Comparison of ENCODE assay signal across 15 mouse cellular contexts in the genomic region with DNA sequence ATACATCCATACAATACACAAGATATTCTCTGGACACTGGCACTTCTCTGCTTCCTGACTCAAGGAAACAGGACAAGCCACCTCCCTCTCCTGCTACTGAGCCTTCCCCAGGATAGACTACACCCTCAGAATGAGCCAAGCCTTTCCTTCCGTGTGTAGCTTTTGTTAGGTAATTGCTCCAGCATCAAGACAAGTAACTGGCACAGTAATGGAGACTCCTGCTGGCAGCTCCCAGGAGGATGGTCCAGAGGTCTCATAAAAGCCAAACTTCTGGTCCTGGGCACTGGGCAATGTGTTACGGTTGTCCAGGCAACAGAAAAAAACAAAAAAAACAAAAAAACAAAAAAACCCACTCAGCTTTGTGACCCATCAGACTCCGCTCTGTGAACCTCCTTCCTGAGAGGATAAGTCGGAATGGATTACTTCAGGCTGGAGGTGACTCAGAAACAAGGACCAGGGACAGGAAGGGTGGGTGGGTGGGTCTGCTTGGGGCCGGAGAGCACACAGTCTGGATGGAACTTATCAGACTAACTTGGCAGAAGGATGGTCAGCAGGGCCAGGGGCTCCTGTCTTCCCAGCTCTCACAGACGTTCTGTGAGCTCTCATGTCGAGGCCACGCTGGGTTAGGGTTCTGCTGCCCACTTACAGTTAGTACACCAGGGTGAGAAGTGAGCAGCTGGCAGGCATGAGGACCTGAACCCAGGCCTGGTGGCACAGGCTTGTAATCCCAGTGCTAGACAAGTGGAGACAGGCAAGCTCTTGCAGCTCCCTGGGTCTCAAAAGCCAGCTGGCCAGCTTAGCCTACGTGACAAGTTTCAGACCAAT. TPM values are rescaled to one million over a fixed set of nuclear protein-coding genes. Genes with fewer than 3 reads are reported as not detected.
DNase-seq lines count a peak whose midpoint lies in the region; ATAC-seq and TF ChIP-seq lines count a peak whose summit lies in the region.
"Had no signal": no experiment of that assay in that cellular context is flagged by ENCODE, and none has a peak within 500 bp of the region (broad histone marks: within the 10 kb centered on the region; RNA-seq: fewer than 3 reads in every experiment).

No protein-coding gene starts in this region.

- TF ChIP-seq EP300 in heart, adult 2 months (IDR thresholded peaks at IDR 0.05; ENCODE audit: insufficient read depth, low read depth, low read length) = no peak
- no peak for TF ChIP-seq EP300 in lung, postnatal 0 days (IDR thresholded peaks at IDR 0.05)

- H3K27ac ChIP-seq in heart, adult 2 months = peak overlapping the region; percentile 51
- H3K27ac ChIP-seq in heart, embryonic 10.5 days = no peak overlapping the region
- H3K27ac ChIP-seq in intestine, postnatal 0 days (ENCODE audit: low read depth, low read length) = no peak overlapping the region
- H3K27ac ChIP-seq in intestine, embryonic 15.5 days = no peak overlapping the region
- H3K27ac ChIP-seq in lung, postnatal 0 days (ENCODE audit: low read length) = no peak overlapping the region
- H3K27ac ChIP-seq: layer of hippocampus, adult 2 months; liver, embryonic 13.5 days had no signal

- no peak overlapping the region for H3K4me3 ChIP-seq in heart, adult 2 months
- H3K4me3 ChIP-seq in heart, embryonic 10.5 days = no peak overlapping the region
- no peak overlapping the region for H3K4me3 ChIP-seq in intestine, postnatal 0 days (ENCODE audit: low read depth, low read length)
- no peak overlapping the region for H3K4me3 ChIP-seq in intestine, embryonic 15.5 days (replicated peaks)
- H3K4me3 ChIP-seq in lung, postnatal 0 days (ENCODE audit: low read depth, low read length) = no peak overlapping the region
- H3K4me3 ChIP-seq: erythroblast, embryonic 14.5 days; layer of hippocampus, adult 2 months; liver, embryonic 13.5 days had no signal

- no peaks in the 10 kb centered on the region for H3K27me3 ChIP-seq in heart, adult 2 months (ENCODE audit: control insufficient read depth, insufficient read depth, low read length)
- 0 out of 2 replicates have a peak, but pooled peaks cover 17% of the 10 kb centered on the region for H3K27me3 ChIP-seq in heart, embryonic 10.5 days (ENCODE audit: insufficient read depth, poor library complexity, severe bottlenecking)
- H3K27me3 ChIP-seq in intestine, postnatal 0 days (replicated peaks; ENCODE audit: control insufficient read depth, insufficient read depth, low read length) = no peaks in the 10 kb centered on the region
- H3K27me3 ChIP-seq in intestine, embryonic 15.5 days (replicated peaks) = no peaks in the 10 kb centered on the region
- no peaks in the 10 kb centered on the region for H3K27me3 ChIP-seq in lung, postnatal 0 days (replicated peaks; ENCODE audit: insufficient read depth, low read length)
- H3K27me3 ChIP-seq: liver, embryonic 13.5 days had no signal

- intact Hi-C loops in heart, adult 2 months (cut with DNase I) = no loop called here

- ATAC-seq in intestine, postnatal 0 days = peak; percentile 19; the same call in 1 of the 2 replicates
- no peak for ATAC-seq in intestine, embryonic 15.5 days
- peak; percentile 63 for ATAC-seq in lung, postnatal 0 days

- no peaks in the 10 kb centered on the region for H3K36me3 ChIP-seq in heart, adult 2 months (ENCODE audit: control insufficient read depth, insufficient read depth, low read length)
- no peaks in the 10 kb centered on the region for H3K36me3 ChIP-seq in heart, embryonic 10.5 days
- no peaks in the 10 kb centered on the region for H3K36me3 ChIP-seq in intestine, postnatal 0 days (ENCODE audit: control insufficient read depth, insufficient read depth)
- no peaks in the 10 kb centered on the region for H3K36me3 ChIP-seq in intestine, embryonic 15.5 days
- H3K36me3 ChIP-seq in lung, postnatal 0 days (ENCODE audit: insufficient read depth, low read length) = no peaks in the 10 kb centered on the region
- H3K36me3 ChIP-seq: liver, embryonic 13.5 days had no signal

- peaks cover 18% of the 10 kb centered on the region for H3K4me1 ChIP-seq in heart, adult 2 months (ENCODE audit: control insufficient read depth, insufficient read depth, low read length)
- H3K4me1 ChIP-seq in heart, embryonic 10.5 days = peaks cover 7% of the 10 kb centered on the region; the same call in 1 of the 2 replicates
- no peaks in the 10 kb centered on the region for H3K4me1 ChIP-seq in intestine, postnatal 0 days (replicated peaks; ENCODE audit: control insufficient read depth, insufficient read depth, low read length)
- peaks cover 5% of the 10 kb centered on the region; the same call in 1 of the 2 replicates for H3K4me1 ChIP-seq in intestine, embryonic 15.5 days (replicated peaks)
- H3K4me1 ChIP-seq in lung, postnatal 0 days (ENCODE audit: insufficient read depth, low read depth, low read length) = no peaks in the 10 kb centered on the region

- H3K79me2 ChIP-seq in heart, adult 2 months (replicated peaks; ENCODE audit: control insufficient read depth, insufficient read depth, low read length) = no peaks in the 10 kb centered on the region

- WGBS in heart, adult 2 months = 47% methylated on average over 9 of the region's 9 CpGs
- WGBS in heart, embryonic 10.5 days = 60% methylated on average over 9 of the region's 9 CpGs
- 71% methylated on average over 9 of the region's 9 CpGs for whole genome bisulfite sequencing in intestine, postnatal 0 days
- 72% methylated on average over 9 of the region's 9 CpGs for WGBS in intestine, embryonic 15.5 days
- 66% methylated on average over 9 of the region's 9 CpGs for WGBS in lung, postnatal 0 days

- H3K9ac ChIP-seq in heart, adult 2 months (ENCODE audit: low read depth, low read length) = no peak overlapping the region
- no peak overlapping the region for H3K9ac ChIP-seq in intestine, postnatal 0 days (ENCODE audit: low read depth, low read length)
- H3K9ac ChIP-seq in intestine, embryonic 15.5 days = no peak overlapping the region
- no peak overlapping the region for H3K9ac ChIP-seq in lung, postnatal 0 days (replicated peaks; ENCODE audit: low read depth)
- H3K9ac ChIP-seq: liver, embryonic 13.5 days had no signal

- no peak for TF ChIP-seq POLR2A in heart, adult 2 months (IDR thresholded peaks at IDR 0.05; ENCODE audit: insufficient read depth, low read depth, low read length)

- TF ChIP-seq CTCF in heart, adult 2 months (IDR thresholded peaks at IDR 0.05) = no peak
- TF ChIP-seq CTCF in intestine, postnatal 0 days (IDR thresholded peaks at IDR 0.05; ENCODE audit: low read depth) = no peak
- TF ChIP-seq CTCF in lung, postnatal 0 days (IDR thresholded peaks at IDR 0.05) = no peak

- no peak overlapping the region for H3K4me2 ChIP-seq in intestine, postnatal 0 days (replicated peaks; ENCODE audit: low read depth)
- no peak overlapping the region for H3K4me2 ChIP-seq in intestine, embryonic 15.5 days (replicated peaks)
- H3K4me2 ChIP-seq in lung, postnatal 0 days (replicated peaks; ENCODE audit: low read depth, low read length) = no peak overlapping the region
- H3K4me2 ChIP-seq: liver, embryonic 13.5 days; midbrain, embryonic 11.5 days had no signal

- DNase-seq in heart, adult 2 months = peak in 1 of 2 experiments; percentile 42
- no peak for DNase-seq in heart, embryonic 10.5 days (ENCODE audit: low spot score)
- DNase-seq in lung, postnatal 0 days (ENCODE audit: low spot score) = no peak
- no peak for DNase-seq in lung, postnatal 4 days
- no peak for DNase-seq in frontal cortex, postnatal 25 days (ENCODE audit: low spot score in 2 of 2)
- DNase-seq: cerebellum, adult 8-10 months; liver, embryonic 13.5 days; lung, postnatal 14 days; right cerebral cortex, postnatal 25 days; thymus, postnatal 14 days had no signal

- H3K9me3 ChIP-seq in heart, embryonic 10.5 days = no peaks in the 10 kb centered on the region
- no peaks in the 10 kb centered on the region for H3K9me3 ChIP-seq in intestine, postnatal 0 days (ENCODE audit: control insufficient read depth)
- H3K9me3 ChIP-seq in intestine, embryonic 15.5 days = no peaks in the 10 kb centered on the region
- no peaks in the 10 kb centered on the region for H3K9me3 ChIP-seq in lung, postnatal 0 days (ENCODE audit: low read length)
- H3K9me3 ChIP-seq: liver, embryonic 13.5 days had no signal

RNA-seq across cellular contexts. Expression of a gene that starts 42.3 kb away (rescaled TPM):
- total RNA-seq in heart, adult 2 months (2021) = 100 to 1,000 TPM; 552 to 639 TPM
- polyA plus RNA-seq in heart, adult 2 months (2012; rRNA removed) = 393 and 410 TPM in 2 replicates
- 32.8 and 34.9 TPM in 2 replicates for polyA plus RNA-seq in heart, embryonic 10.5 days (2016; fragmentation: Nextera tagmentation; extraction: Ambion mirVana)
- polyA plus RNA-seq in intestine, postnatal 0 days (2015; fragmentation: Nextera tagmentation; extraction: Ambion mirVana) = 21.9 and 23.9 TPM in 2 replicates
- 34.9 and 37.2 TPM in 2 replicates for polyA plus RNA-seq in intestine, embryonic 15.5 days (2015; fragmentation: Nextera tagmentation; extraction: Ambion mirVana)
- polyA plus RNA-seq in lung, postnatal 0 days (2015; fragmentation: Nextera tagmentation; extraction: Ambion mirVana) = 24.8 and 27.0 TPM in 2 replicates

RNA-seq across cellular contexts. Expression of a gene that starts 57.7 kb away (rescaled TPM):
- total RNA-seq in heart, adult 2 months (2021) = 10 to 100 TPM; 10.0 to 10.8 TPM
- polyA plus RNA-seq in heart, adult 2 months (2012; rRNA removed) = 7.8 and 10.5 TPM in 2 replicates
- polyA plus RNA-seq in heart, embryonic 10.5 days (2016; fragmentation: Nextera tagmentation; extraction: Ambion mirVana) = 18.0 and 23.1 TPM in 2 replicates
- polyA plus RNA-seq in intestine, postnatal 0 days (2015; fragmentation: Nextera tagmentation; extraction: Ambion mirVana) = 4.2 TPM in 2 replicates
- 17.5 and 17.7 TPM in 2 replicates for polyA plus RNA-seq in intestine, embryonic 15.5 days (2015; fragmentation: Nextera tagmentation; extraction: Ambion mirVana)
- 5.8 and 6.4 TPM in 2 replicates for polyA plus RNA-seq in lung, postnatal 0 days (2015; fragmentation: Nextera tagmentation; extraction: Ambion mirVana)

RNA-seq across cellular contexts. Expression of a gene that starts 58.2 kb away (rescaled TPM):
- 1 to 10 TPM; 5.8 to 7.6 TPM for total RNA-seq in heart, adult 2 months (2021)
- 8.4 and 9.2 TPM in 2 replicates for polyA plus RNA-seq in heart, adult 2 months (2012; rRNA removed)
- polyA plus RNA-seq in heart, embryonic 10.5 days (2016; fragmentation: Nextera tagmentation; extraction: Ambion mirVana) = 1.4 and 2.1 TPM in 2 replicates
- 5.6 and 5.8 TPM in 2 replicates for polyA plus RNA-seq in intestine, postnatal 0 days (2015; fragmentation: Nextera tagmentation; extraction: Ambion mirVana)
- 4.7 and 4.8 TPM in 2 replicates for polyA plus RNA-seq in intestine, embryonic 15.5 days (2015; fragmentation: Nextera tagmentation; extraction: Ambion mirVana)
- polyA plus RNA-seq in lung, postnatal 0 days (2015; fragmentation: Nextera tagmentation; extraction: Ambion mirVana) = 5.4 and 5.8 TPM in 2 replicates

Comparison
In these comparisons a context has a peak if more than half of its experiments do, and no peak if none do; other contexts are left out.
1. RNA of a gene that starts 42.3 kb away (polyA plus RNA-seq): 393 to 410 TPM in heart, adult 2 months; 34.9 to 37.2 TPM in intestine, embryonic 15.5 days, 32.8 to 34.9 TPM in heart, embryonic 10.5 days, 24.8 to 27.0 TPM in lung, postnatal 0 days and 21.9 to 23.9 TPM in intestine, postnatal 0 days; every median in the first group is over 10 times any median in the second.